Mouse (Mus musculus) lung, postnatal 10 days (tissue): Measurements from ENCODE around the gene Klf13.

ENCODE experiments used
- DNase-seq: peaks from one replicate; pipeline ENCODE4 v3.0.0; 2021

The Klf13 gene

GRCm38 (mm10) chr7:63879583-63879982, 59.1 kb downstream of the Klf13 start:
- peak; percentile 63 for DNase-seq

GRCm38 (mm10) chr7:63877610-63878009, 61.1 kb downstream of the Klf13 start:
- DNase-seq = no peak

DNA sequence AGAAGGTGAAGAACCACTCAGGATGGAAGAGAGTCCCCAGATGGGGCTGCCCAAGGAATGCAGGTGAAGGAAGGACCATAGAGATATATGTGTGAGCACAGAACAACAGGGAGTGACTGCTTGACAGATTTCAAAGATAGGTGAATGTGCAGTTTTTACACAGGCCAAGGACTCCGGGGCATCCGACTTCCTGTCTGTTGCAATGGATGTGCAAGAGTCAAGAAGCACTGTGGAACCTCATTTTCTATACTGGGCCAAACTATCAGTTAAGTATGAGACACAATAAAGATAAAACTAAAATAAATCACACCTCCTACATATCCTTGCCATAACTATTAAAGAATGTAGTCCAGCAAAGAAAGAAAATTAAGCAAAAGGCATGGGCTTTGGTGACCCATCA, 62.1 kb downstream of the Klf13 start:
- DNase-seq = no peak

DNA sequence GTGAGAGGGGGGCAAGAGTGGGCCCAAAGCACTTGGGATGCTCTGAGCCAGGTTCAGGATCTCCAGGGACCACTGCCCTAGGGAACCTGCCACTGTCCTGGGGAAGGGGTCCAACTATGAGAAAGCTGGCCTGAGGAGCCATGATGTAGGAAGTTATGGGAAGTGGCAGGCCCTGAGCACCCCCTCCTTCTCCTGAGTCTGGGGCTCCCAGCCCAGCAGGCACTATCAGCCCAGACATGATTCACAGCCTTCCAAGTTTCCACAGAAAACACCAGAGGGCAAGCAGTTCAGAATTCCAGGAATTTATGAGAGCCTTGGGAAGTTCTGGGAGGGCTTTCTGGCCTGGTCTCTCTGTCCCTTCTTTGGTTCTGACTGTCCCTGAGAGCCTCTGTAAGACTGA, 63.0 kb downstream of the Klf13 start:
- DNase-seq = peak; percentile 40

GRCm38 (mm10) chr7:63873880-63874279, 64.8 kb downstream of the Klf13 start:
- peak; percentile 45 for DNase-seq

DNA sequence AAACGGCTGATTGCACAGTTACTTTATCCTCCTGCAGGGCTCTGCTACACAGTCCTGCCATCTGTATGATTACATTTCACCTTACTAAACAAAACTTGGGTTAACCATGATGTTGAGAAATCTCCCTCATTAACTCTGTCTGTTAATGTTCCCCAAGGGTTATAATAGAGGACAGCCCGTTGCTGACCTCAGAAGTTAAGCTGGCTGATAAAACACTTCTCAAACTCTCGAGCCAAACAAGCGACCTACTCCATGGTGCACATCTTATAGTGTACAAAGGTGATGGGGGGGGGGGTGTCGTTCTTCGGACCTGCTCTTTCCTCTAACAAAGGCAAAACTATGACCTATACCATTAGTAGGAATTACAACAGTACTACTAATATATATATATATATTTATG, 67.0 kb downstream of the Klf13 start:
- DNase-seq = no peak

GRCm38 (mm10) chr7:63868356-63868918, 70.3 kb downstream of the Klf13 start:
- DNase-seq = no peak

GRCm38 (mm10) chr7:63865911-63866310, 72.8 kb downstream of the Klf13 start:
- no peak for DNase-seq

DNA sequence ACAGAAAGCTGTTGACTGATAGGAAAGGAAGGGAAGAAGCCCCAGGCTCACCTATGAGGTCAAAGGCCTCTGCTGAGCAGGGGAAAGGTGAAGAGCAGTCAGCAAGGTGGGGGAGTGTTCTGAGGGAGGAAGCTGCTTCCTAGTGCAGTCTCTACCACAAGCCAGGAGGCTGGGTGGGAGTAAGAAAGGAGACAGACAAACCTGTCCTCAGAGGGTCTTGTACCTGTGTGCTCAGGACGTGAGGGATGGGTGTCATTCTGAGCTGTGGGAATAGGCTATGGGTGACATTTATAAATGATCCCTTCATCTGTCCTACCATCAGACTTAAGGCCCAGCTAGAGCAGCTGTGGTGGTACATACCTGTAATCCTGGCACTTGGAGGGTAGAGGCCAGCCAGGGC, 75.7 kb downstream of the Klf13 start:
- DNase-seq = no peak

DNA sequence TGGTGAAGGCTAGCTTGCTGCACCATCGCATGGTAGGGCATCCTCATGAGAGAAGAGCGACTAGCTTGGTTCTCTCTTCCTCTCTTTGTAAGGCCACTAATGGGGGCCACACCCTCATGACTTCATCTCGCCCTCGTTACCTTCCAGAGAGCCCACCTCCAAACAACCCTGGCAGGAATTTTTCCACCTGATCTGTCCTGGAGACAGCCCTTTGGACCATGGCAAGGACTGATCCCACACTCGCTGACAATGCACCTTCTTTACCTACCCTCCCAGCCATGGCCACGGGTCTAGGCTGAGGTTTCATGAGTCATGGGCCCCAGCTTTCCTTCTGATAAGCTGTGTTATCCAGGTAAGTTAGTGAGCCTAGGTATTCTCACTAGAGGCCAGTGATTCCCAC, 77.6 kb downstream of the Klf13 start:
- DNase-seq = no peak

- DNase-seq = peak; percentile 96
Observed at GRCm38 (mm10) chr7:63858571-63859152, 80.1 kb downstream of the Klf13 start.

DNA sequence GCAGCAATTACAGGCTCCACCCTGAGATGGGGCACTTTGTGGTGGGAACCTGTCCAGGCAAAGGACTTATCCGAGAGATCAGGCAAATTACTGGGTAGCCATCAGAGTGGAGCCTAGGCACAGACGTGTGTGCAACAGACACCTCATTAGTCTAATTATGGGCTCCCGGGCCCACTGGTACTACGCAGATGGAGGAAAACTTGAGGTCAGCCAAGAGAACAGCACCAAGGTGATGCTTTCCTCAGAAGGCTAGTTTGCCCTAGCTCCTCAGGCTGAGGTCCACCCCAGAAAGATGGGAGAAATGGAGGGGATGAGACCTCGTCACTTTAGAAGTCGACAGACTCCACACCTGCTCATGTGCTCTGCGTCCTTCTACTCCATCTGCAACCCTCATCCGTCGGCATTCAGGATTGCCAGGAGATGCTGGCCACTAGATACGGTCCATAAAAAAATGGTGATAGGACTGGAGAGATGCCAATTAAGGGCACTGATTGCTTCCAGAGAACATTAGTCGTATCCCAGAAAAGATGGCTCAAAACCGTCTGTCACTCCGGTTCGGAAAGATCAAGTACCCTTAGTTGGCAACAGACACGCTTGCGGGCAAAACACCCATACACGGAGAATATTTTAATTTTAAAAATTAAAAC, 80.8 kb downstream of the Klf13 start:
- no peak for DNase-seq

DNA sequence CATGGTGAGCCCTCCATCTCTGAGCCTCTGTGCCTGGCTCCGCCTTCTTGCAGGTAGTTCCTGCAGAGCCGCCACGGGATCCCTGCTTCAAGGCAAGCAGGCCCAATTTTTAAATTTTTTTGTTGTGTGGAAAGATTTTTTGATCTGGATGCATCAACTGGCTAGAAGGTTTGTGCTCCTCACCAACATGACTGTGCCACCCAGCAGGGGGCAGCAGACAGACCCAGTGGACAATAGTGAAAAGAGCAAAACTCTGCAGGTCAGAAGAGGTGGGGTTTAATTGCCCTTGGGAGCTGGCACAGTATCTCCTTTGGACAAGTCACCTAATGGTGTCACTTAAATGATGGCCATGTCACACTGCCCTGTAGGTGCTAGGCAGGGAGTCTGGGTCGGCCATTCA, 83.4 kb downstream of the Klf13 start:
- peak; percentile 92 for DNase-seq

DNA sequence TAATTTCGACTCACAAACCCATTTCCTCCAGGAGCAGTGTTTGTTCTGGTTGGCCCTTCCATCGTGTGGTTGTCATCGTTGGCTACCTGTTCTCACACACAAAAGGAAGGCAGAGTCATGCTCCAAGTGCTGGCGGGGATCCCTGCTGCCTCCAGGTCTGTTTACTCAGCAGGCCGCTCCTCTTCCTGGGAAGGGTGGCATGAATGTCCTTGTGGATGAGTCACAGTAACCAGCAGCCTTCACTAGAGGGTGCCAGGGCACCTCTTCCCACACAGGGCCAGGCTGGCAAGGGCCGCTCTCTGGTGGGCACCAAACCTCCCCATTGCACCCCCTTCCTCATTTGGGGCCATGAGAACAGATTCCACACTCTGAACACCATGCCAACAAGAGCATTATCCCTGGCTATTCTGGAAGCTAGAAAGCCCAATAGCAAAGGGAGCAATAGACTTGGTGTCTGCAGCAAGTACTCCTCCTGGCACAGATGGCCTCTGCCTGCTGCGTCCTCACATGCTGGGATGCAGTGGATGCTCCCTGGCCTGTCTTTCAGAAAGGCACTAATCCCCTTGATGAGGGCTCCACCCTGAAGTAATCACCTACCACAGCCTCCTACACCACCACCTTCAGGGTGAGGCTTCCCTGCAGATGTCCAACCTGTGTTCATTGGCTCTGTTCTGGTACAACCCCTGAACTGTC, 86.7 kb downstream of the Klf13 start:
- DNase-seq = peak; percentile 80
